Mouse (Mus musculus) layer of hippocampus, adult 18-20 months (tissue): ENCODE measurements at regions not wholly inside any gene's neighbourhood (a gene's known extent, or its start where the extent isn't known, plus 50 kb on each side); places are given as distances from the start of the nearest gene placed in this dataset.

Experiments used
- DNase-seq, 2 experiments: peaks; one replicate each; pipeline ENCODE4 v3.0.0; 2022; ENCODE audit warnings: low spot score in 2 of 2

DNA sequence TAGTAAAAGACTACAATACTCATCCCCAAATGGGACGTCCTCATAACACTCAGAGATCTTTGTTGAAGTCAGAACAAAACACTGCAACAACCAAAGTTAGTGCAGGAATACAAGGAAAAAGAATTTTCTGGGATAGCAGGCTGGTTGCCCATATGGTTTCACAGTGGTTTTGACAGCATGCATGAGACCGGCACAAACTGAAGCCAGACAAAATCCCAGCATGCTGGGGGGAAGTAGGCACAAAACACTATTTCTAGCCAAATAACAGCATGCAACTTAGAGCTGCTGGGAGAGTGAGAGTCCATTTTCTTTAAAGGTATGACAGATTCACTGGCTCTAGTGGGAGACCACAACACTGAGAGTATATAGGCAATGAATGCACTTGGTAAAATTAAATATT lies 619.1 kb upstream of the Manea start:
- peak; percentile 8 to 43 for DNase-seq

DNA sequence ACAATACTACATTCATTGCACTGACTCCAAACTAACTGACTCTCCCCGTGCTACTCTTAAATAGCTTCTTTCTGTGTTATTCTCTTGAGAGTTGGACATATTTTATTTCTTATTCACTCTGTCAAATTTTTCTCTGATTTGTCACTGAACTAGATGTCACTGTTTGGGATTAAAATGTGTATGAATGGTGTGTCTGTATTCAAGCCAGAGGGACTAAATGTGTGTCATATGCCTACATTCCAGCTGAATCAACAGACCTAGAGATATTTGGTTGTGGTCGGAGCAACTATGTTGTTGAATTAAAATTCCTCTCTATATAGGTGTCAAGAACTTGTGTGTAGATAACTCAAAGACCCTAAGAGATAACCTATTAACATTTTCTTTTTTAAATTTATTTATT lies 618.2 kb upstream of the Manea start:
- no peak for DNase-seq

DNA sequence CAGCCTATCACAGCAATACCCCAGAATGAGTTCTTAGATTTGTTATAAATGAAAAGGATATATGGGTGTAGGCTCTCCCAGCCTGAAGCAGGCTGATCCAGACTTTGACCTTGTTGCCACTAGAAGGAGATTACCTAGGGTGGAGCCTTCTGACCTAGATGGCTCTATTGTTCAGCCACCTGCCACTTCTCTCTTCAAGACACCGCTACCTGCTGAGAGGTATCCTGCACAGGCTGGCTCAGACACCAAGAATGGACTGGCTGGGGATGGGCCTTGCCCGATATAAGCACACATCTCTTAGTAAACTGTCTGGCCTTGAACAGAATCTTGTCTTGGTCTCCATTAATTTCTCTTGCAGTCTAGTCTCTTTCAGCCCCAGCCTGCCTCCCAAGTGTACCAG lies 597.9 kb upstream of the Manea start:
- DNase-seq, result no peak

DNA sequence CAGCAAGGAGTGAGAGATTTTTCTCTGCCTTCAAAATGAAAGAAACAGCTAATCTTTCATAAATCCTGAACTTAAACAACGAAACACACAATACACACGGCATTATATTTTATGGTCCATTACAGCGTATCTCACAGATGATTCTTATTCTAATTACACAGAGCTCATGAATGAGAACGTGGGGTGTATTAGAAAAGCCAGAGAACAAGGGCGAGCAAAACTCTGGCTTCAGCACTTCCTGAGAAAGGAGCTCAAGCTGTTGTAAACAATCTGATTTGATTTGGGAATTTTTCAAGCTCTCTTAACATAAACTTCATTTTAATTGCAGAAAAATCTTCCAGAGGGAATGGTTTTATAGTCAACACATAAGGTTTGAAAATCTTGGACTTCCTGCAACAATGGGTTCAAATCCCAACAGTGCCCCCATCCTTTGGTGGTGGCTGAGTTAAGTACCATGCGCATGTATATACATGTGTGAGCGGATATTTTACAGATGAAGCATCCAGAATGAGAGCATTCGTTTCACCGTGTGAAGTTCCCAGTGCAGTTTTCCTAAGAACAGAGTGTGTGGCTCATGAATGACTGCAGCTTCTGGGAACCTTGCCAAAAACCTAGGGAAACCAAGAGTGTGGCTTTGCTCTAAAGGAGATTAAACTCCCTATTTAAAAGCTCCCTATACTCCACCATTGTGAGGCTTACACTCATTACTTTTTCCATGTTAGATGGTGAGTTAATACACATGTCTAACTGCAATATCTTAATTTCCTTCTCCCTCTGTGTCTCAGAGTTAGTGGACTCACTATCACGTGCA lies 587.5 kb upstream of the Manea start:
- peak; percentile 34 to 72 for DNase-seq

DNA sequence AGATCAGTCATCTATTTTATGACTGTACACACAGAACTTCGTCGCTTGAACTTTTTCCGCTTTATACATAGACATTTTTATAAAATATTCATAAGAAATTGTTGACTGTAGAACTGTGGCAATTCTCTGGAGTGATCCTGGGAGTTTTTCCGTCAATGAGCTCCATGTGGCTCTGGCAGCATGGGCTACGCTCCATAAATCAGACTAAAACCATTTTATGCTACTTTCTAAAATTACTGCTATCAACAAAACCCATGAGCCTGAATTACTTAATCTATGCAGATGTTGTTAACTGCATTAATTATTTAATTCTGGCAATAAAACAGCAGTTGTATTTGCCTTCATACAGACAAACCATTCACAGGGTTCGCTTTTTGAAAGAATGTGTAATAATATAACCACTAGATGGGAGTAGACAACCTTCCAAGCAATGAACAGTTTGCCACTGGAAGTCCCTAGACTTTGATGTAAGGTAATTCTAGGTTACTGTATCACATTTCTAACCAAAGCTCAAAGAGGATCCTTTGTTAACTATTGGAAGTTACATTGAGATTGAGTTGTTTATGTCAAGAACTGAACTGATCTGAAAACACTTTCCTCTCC lies 583.3 kb upstream of the Manea start:
- DNase-seq, result peak in 1 of 2 experiments; percentile 57

DNA sequence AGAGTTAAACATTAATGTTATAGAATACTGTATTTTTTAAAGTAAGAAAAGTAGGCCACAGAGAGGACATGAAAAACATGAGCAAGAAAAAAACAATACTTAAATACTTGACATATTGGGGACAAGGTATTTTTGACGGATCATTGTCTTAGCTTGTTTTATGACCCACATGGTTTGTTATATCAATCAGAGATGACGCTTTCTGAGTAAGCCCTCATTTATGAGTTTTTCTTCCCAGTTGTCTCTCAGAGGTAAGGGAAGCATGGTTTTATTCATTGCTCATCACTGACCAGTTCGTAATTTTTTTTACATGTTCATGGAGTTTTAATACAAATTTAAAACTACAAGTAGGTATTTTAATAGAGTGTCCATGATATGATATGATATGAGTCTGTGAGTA lies 579.4 kb upstream of the Manea start:
- no peak for DNase-seq

DNA sequence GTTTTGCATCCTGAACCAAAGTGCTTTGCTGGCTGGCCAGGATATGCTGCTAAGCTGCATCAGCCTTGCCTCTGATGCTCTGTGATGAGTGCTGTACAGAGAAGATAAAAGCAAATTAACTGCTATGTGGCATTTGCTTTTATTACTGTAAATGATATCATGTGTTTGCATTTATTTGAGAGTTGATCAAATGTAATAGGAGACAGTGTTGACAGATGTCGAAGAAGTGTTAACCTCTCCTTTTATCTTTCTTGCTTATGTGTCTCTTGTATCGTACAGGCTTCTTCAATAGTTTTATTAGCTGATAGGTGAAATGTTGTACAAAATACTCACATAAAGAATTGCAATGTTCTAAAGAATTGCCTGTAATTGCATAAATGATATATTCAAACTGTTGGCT lies 541.8 kb upstream of the Manea start:
- DNase-seq, result no peak

DNA sequence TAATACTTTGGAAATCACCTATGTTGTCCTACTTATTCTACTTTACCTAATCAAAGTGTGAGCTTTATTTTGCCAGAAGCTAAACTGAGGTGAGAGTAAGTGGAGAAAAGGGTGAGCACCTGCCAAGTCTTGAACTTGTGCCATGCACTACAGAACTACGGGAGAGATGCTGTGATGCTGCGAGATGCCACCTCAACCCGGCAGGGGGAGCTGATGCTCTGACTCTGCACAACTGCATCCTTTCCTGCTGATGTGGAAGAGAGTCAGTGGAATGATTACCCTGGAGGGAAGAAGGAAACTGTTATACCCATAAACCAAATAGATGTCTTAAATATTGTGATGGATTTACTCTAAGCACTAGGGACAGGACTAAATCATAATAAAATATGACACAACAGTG lies 532.3 kb upstream of the Manea start:
- no peak for DNase-seq

DNA sequence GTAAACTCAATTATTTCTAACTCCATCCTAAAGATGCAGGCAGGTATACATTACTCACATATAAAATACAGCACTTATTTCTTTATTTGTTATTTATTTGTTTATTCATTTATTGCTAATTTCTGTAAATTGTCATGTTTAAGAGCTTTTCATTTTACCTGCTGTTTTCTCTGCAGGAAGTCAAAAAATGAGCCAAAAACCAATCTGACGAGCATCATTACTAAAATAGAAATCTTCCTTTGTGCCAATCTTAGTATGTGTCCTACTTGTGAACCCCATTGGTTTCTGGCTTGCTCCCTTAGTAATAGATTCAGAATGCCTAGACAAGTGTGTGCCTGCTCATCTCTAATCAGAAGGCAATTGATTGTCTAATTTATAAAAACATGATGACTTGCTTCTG lies 495.1 kb upstream of the Manea start:
- no peak for DNase-seq

DNA sequence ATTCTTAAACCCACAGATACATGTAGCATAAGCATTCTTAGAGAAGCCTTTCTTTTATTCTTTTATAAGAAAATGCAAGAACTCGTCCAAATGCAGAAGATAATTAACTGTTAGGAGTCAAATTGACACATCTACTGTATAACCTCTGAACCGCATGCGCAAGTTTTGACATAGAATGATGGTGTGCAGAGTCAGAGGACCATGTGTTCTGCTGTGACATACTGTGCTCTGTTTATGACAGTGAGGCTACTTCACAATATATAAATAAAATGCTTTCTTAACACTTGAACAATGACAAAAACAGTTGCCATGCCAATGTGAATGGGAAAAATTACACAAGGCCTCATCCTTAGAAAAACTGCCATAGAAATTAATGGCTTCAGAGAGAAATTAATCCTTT lies 454.1 kb upstream of the Manea start:
- no peak for DNase-seq

DNA sequence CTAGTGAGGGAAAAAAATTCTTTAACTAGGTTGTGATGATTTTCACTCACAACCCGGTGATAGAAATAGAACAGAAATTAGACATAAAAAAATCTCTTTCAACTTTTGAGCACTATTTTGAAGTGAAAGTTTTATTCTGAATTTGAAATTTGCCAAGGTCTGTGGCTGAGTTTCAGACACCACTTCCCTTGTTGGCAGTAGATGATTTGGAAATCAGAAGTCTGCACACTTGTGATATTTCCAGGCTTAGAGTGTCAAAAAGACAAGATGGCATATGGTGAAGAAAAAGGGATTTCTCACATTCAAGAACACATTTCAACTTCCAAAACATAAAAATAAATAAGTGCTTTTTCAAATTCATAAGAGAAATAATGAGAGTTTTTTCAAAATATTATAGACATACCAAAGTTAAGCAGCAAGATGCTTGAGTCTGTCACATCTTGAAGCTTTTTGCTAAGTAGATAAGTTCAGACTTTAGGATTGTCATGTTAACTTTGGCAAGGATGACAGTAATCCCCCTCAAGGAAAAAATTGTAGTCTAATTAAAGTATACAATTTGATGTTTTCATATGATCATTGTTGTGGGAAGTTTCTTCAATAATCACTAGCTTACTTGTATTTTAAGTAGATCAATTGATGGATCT lies 446.6 kb upstream of the Manea start:
- peak in 1 of 2 experiments; percentile 4 for DNase-seq

DNA sequence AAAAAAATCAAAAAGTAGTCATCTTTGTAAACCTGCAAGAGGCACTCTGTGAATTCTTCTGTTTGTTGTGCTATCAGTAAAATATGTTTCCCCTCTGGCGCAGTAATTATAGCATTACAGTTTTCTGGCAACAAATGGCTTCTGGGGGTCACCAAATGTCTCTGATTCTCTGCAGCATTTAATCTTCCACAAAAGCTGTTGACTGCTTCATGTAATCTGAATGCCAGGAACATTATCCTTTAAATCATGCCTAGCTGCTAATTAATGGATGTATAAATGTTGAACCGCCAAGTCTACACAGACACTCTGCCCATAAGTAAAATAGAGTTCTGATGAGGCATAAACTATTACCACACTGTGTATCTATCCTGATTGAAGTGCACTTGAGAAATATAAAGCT lies 421.2 kb upstream of the Manea start:
- DNase-seq, result peak in 1 of 2 experiments; percentile 8

DNA sequence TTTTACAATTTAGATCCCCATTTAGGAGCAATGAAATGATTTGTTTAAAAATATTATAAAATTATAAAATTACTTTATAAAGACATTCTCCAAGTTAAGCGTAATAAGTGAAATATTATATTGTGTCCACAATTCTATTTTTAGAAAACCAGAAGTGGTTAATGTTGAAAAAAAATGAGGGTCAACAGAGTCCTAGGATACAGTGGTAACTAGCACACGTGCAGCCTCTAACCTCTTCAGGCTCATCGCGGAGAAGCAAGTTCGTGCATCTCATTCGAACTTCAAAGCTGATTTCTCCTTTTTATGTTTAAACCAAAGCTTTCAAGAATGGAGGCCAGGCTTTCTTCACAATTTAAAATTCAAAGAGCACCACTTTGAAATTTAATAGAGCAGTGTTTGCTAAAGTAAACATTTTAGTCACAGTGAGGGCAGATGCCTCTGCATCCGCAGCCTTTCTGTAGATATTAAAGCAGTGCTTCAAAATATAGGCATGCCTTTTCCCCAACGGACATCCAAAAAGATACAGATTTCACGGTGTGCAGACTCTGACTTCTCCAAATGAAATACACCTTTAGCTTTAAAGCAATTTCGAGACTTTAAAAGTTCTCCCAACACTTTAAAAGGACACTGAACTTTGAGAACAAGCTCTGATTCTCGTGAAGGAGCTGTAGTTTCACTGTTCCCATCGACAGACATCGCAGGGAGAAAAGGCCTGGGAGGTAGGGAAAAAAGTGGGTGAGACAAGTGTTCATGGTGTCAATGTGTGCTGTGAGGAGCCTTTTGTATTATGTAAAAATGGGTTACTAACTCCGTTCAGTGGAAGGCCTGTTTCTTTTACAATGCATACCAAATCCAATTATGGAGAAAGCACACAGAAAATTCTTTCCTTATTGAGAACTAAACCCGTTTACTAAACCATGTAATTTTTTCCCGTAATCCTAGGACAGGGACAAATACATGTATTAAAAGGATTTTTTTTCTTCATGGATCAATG lies 419.8 kb upstream of the Manea start:
- DNase-seq, result no peak

DNA sequence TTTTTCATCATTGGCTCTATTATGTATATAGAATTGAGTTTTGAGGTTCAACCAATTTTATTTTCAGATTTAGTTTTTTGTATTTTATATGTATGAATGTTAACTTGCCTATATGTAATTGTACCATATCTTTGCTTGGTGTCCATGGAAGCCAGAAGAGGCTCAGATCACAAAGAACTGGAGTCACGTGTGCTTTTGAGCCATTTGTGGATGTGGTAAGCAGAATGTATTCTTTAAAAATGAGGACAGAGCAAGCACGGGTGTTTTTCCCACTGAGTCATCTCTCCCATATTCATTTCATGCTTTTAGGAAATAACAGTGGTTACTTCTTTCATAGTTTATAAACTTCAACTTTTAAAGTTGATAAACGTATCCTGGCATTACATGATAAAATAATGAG lies 394.1 kb upstream of the Manea start:
- no peak for DNase-seq

DNA sequence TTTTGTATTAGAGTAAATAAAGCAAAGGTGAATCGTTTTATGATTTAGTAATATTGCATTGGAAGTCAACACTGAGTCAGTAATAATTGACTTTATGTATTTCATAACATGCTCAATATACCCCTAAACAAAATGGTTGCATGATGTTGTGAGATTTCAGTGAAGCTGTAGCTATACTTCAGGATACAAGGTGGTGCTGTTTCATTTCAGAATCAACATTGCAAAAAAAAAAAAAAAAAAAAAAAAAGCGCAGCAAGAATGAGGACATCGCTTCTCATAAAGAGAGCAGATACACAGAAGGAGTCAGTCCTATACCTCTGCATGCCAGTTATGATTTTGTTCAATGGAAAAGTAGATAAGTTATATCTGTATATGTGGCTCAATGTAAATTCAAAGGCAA lies 389.7 kb upstream of the Manea start:
- no peak for DNase-seq

DNA sequence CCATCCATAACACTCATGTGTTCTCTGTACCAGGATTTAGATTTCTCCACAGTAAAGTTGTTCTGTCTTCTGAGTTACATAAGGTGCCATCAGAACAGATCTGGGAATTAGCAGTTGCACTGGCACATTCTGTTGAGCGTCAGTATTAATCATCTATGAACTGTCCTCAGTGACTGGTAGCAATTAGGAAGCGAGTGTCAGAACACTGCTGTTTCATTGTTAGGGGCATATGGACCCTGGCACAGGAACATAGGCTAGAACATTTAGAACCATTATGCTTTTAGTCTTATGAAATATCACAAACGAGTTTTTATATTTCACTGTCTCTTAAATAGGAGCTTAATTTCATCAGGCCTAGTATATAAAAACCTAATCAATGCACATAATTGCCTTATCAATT lies 367.7 kb upstream of the Manea start:
- peak; percentile 43 to 87 for DNase-seq

DNA sequence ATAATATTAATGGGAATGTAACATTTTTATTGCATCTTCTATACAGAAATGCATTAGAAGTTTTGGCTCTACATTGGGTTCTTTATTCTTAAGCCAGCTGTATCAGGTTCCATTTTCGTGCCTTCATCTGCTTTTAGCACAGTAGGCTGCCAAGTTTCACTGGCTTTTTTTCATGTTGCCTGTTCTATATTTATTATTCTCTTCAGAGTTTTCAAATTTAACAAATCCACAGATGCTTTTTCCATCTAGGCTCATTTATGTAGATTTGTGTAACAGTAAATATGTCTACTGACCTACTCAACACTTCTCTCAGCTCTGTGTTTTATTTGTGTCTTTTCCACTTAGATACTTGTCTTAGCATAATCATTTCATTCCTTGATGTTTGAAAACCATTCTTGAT lies 363.3 kb upstream of the Manea start:
- peak in 1 of 2 experiments; percentile 58 for DNase-seq

DNA sequence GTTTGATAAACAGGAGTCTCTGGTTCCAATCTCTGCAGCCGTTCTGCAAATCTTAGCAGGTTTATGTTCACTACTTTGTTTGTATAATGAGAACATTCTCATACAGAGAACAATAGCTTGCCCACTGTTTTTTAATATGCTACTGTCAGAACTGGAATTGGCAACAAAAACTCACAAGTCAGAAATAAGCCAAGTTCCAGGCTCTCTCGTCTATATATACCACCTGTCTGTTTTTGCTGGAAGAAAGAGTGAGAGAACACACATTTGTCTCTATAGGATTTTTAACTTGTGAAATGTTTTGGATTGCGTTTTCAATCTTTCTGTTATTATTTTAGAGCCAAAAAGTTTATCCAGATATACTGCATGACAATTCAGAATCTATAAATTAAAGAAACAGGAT lies 349.3 kb upstream of the Manea start:
- no peak for DNase-seq
